Mouse (Mus musculus): ENCODE measurements around the gene Snapc3. TPM values are rescaled to one million over a fixed set of nuclear protein-coding genes. Genes with fewer than 3 reads are reported as not detected.

The Snapc3 gene
- polyA plus RNA-seq, 1 experiment from 2014 or later, result 75.2 TPM

GRCm38 (mm10) chr4:83409867-83410505 is 7.5 kb upstream of the Snapc3 start:
- H3K36me3 ChIP-seq (ENCODE audit: control insufficient read depth, insufficient read depth, low read length), result no peaks in the 10 kb centered on the region
- 92% methylated on average over 4 of the region's 4 CpGs for WGBS
- DNase-seq (ENCODE audit: low spot score, missing footprints) (peak; percentile 31), ATAC-seq (ENCODE audit: low FRiP score) (no peak)
- H3K4me2 ChIP-seq, result no peak overlapping the region
- no peaks in the 10 kb centered on the region for H3K27me3 ChIP-seq (ENCODE audit: control insufficient read depth, insufficient read depth, low read length)
- no peak overlapping the region for H3K27ac ChIP-seq (ENCODE audit: low read depth, low read length)
- H3K9me3 ChIP-seq (ENCODE audit: control insufficient read depth, low read length), result peaks cover 6% of the 10 kb centered on the region; the same call in 1 of the 2 replicates
- H3K4me3 ChIP-seq (ENCODE audit: low read depth, low read length), result no peak overlapping the region
- no peaks in the 10 kb centered on the region for H3K4me1 ChIP-seq (ENCODE audit: control insufficient read depth, insufficient read depth, low read length)
- no peak overlapping the region for H3K9ac ChIP-seq (ENCODE audit: low read length)

GRCm38 (mm10) chr4:83412060-83412459 is 5.5 kb upstream of the Snapc3 start:
- 82% methylated on average over 3 of the region's 3 CpGs for whole genome bisulfite sequencing
- peaks cover 6% of the 10 kb centered on the region; the same call in 1 of the 2 replicates for H3K9me3 ChIP-seq (ENCODE audit: control insufficient read depth, low read length)
- no peak overlapping the region for H3K4me3 ChIP-seq (ENCODE audit: low read depth, low read length)
- ATAC-seq (ENCODE audit: low FRiP score) (no peak), DNase-seq (ENCODE audit: low spot score, missing footprints) (peak; percentile 45)
- no peak overlapping the region for H3K4me2 ChIP-seq
- no peak overlapping the region for H3K27ac ChIP-seq (ENCODE audit: low read depth, low read length)
- H3K4me1 ChIP-seq (ENCODE audit: control insufficient read depth, insufficient read depth, low read length), result no peaks in the 10 kb centered on the region
- no peaks in the 10 kb centered on the region for H3K36me3 ChIP-seq (ENCODE audit: control insufficient read depth, insufficient read depth, low read length)
- no peaks in the 10 kb centered on the region for H3K27me3 ChIP-seq (ENCODE audit: control insufficient read depth, insufficient read depth, low read length)
- no peak overlapping the region for H3K9ac ChIP-seq (ENCODE audit: low read length)

GRCm38 (mm10) chr4:83414241-83414824 is 3.2 kb upstream of the Snapc3 start:
- Histone ChIP-seq H3K4me3 (ENCODE audit: low read depth, low read length) (no peak overlapping the region), H3K36me3 (ENCODE audit: control insufficient read depth, insufficient read depth, low read length) (no peaks in the 10 kb centered on the region), H3K9ac (ENCODE audit: low read length) (no peak overlapping the region), H3K27me3 (ENCODE audit: control insufficient read depth, insufficient read depth, low read length) (no peaks in the 10 kb centered on the region), H3K4me1 (ENCODE audit: control insufficient read depth, insufficient read depth, low read length) (peaks cover 5% of the 10 kb centered on the region), H3K9me3 (ENCODE audit: control insufficient read depth, low read length) (no peaks in the 10 kb centered on the region; the same call in 1 of the 2 replicates), H3K4me2 (no peak overlapping the region), H3K27ac (ENCODE audit: low read depth, low read length) (no peak overlapping the region)
- DNase-seq (ENCODE audit: low spot score, missing footprints), result peak; percentile 39
- ATAC-seq (ENCODE audit: low FRiP score), result no peak
- WGBS, result 76% methylated on average over 5 of the region's 5 CpGs

- Histone ChIP-seq H3K27ac (ENCODE audit: low read depth, low read length) (peak overlapping the region; percentile 48), H3K9me3 (ENCODE audit: control insufficient read depth, low read length) (no peaks in the 10 kb centered on the region; the same call in 1 of the 2 replicates), H3K4me2 (peak overlapping the region; percentile 53), H3K9ac (ENCODE audit: low read length) (peak overlapping the region; percentile 96), H3K36me3 (ENCODE audit: control insufficient read depth, insufficient read depth, low read length) (no peaks in the 10 kb centered on the region), H3K27me3 (ENCODE audit: control insufficient read depth, insufficient read depth, low read length) (no peaks in the 10 kb centered on the region), H3K4me3 (ENCODE audit: low read depth, low read length) (peak overlapping the region; percentile 95), H3K4me1 (ENCODE audit: control insufficient read depth, insufficient read depth, low read length) (peaks cover 5% of the 10 kb centered on the region)
- DNase-seq (ENCODE audit: low spot score, missing footprints) (no peak), ATAC-seq (ENCODE audit: low FRiP score) (no peak)
- WGBS, result under 1% methylated on average over 30 of the region's 30 CpGs
Measured at GRCm38 (mm10) chr4:83417820-83418186, 279 bp downstream of the Snapc3 start.

GRCm38 (mm10) chr4:83418781-83419180 is 1.3 kb downstream of the Snapc3 start:
- 85% methylated on average over 2 of the region's 2 CpGs for WGBS
- H3K36me3 ChIP-seq (ENCODE audit: control insufficient read depth, insufficient read depth, low read length), result peaks cover 7% of the 10 kb centered on the region; the same call in 1 of the 2 replicates
- DNase-seq (ENCODE audit: low spot score, missing footprints), result peak; percentile 78
- H3K4me3 ChIP-seq (ENCODE audit: low read depth, low read length), result peak overlapping the region; percentile 95
- peak overlapping the region; percentile 53 for H3K4me2 ChIP-seq
- H3K27ac ChIP-seq (ENCODE audit: low read depth, low read length), result no peak overlapping the region
- no peaks in the 10 kb centered on the region for H3K27me3 ChIP-seq (ENCODE audit: control insufficient read depth, insufficient read depth, low read length)
- no peak for ATAC-seq (ENCODE audit: low FRiP score)
- peak overlapping the region; percentile 96 for H3K9ac ChIP-seq (ENCODE audit: low read length)
- no peaks in the 10 kb centered on the region; the same call in 1 of the 2 replicates for H3K9me3 ChIP-seq (ENCODE audit: control insufficient read depth, low read length)
- H3K4me1 ChIP-seq (ENCODE audit: control insufficient read depth, insufficient read depth, low read length), result peaks cover 5% of the 10 kb centered on the region

GRCm38 (mm10) chr4:83423641-83424040 is 6.1 kb downstream of the Snapc3 start:
- H3K4me1 ChIP-seq (ENCODE audit: control insufficient read depth, insufficient read depth, low read length), result peaks cover 4% of the 10 kb centered on the region
- H3K4me3 ChIP-seq (ENCODE audit: low read depth, low read length), result no peak overlapping the region
- no peak overlapping the region for H3K27ac ChIP-seq (ENCODE audit: low read depth, low read length)
- no peaks in the 10 kb centered on the region for H3K9me3 ChIP-seq (ENCODE audit: control insufficient read depth, low read length)
- WGBS, result 93% methylated on average over 6 of the region's 6 CpGs
- H3K27me3 ChIP-seq (ENCODE audit: control insufficient read depth, insufficient read depth, low read length), result no peaks in the 10 kb centered on the region
- no peak overlapping the region for H3K4me2 ChIP-seq
- peaks cover 17% of the 10 kb centered on the region for H3K36me3 ChIP-seq (ENCODE audit: control insufficient read depth, insufficient read depth, low read length)
- H3K9ac ChIP-seq (ENCODE audit: low read length), result no peak overlapping the region
- DNase-seq (ENCODE audit: low spot score, missing footprints), result peak; percentile 2
- no peak for ATAC-seq (ENCODE audit: low FRiP score)

- Histone ChIP-seq H3K9me3 (ENCODE audit: control insufficient read depth, low read length) (no peaks in the 10 kb centered on the region), H3K27ac (ENCODE audit: low read depth, low read length) (no peak overlapping the region), H3K27me3 (ENCODE audit: control insufficient read depth, insufficient read depth, low read length) (no peaks in the 10 kb centered on the region), H3K4me2 (no peak overlapping the region), H3K9ac (ENCODE audit: low read length) (no peak overlapping the region), H3K4me1 (ENCODE audit: control insufficient read depth, insufficient read depth, low read length) (no peaks in the 10 kb centered on the region), H3K36me3 (ENCODE audit: control insufficient read depth, insufficient read depth, low read length) (peaks cover 21% of the 10 kb centered on the region), H3K4me3 (ENCODE audit: low read depth, low read length) (no peak overlapping the region)
- 95% methylated on average over 4 of the region's 4 CpGs for WGBS
- peak; percentile 56 for DNase-seq (ENCODE audit: low spot score, missing footprints)
- ATAC-seq (ENCODE audit: low FRiP score), result no peak
Measured at GRCm38 (mm10) chr4:83425119-83425518, 7.6 kb downstream of the Snapc3 start.

- H3K4me2 ChIP-seq, result no peak overlapping the region
- peaks cover 22% of the 10 kb centered on the region for H3K36me3 ChIP-seq (ENCODE audit: control insufficient read depth, insufficient read depth, low read length)
- no peak overlapping the region for H3K27ac ChIP-seq (ENCODE audit: low read depth, low read length)
- H3K4me3 ChIP-seq (ENCODE audit: low read depth, low read length), result no peak overlapping the region
- H3K9me3 ChIP-seq (ENCODE audit: control insufficient read depth, low read length), result no peaks in the 10 kb centered on the region
- no peaks in the 10 kb centered on the region for H3K27me3 ChIP-seq (ENCODE audit: control insufficient read depth, insufficient read depth, low read length)
- no peaks in the 10 kb centered on the region for H3K4me1 ChIP-seq (ENCODE audit: control insufficient read depth, insufficient read depth, low read length)
- ATAC-seq (ENCODE audit: low FRiP score), result no peak
- H3K9ac ChIP-seq (ENCODE audit: low read length), result no peak overlapping the region
- 95% methylated on average over 7 of the region's 7 CpGs for WGBS
- peak; percentile 72 for DNase-seq (ENCODE audit: low spot score, missing footprints)
Measured at GRCm38 (mm10) chr4:83427141-83427540, 9.6 kb downstream of the Snapc3 start.

GRCm38 (mm10) chr4:83427696-83428095 is 10.2 kb downstream of the Snapc3 start:
- Histone ChIP-seq H3K27ac (ENCODE audit: low read depth, low read length) (no peak overlapping the region), H3K27me3 (ENCODE audit: control insufficient read depth, insufficient read depth, low read length) (no peaks in the 10 kb centered on the region), H3K9ac (ENCODE audit: low read length) (no peak overlapping the region), H3K4me2 (no peak overlapping the region), H3K4me3 (ENCODE audit: low read depth, low read length) (no peak overlapping the region), H3K4me1 (ENCODE audit: control insufficient read depth, insufficient read depth, low read length) (no peaks in the 10 kb centered on the region), H3K9me3 (ENCODE audit: control insufficient read depth, low read length) (no peaks in the 10 kb centered on the region), H3K36me3 (ENCODE audit: control insufficient read depth, insufficient read depth, low read length) (peaks cover 24% of the 10 kb centered on the region)
- ATAC-seq (ENCODE audit: low FRiP score), result no peak
- 97% methylated on average over 8 of the region's 8 CpGs for WGBS
- peak; percentile 81 for DNase-seq (ENCODE audit: low spot score, missing footprints)
